Mouse (Mus musculus): ENCODE data around the gene Ago3. TPM values are rescaled to one million over a fixed set of nuclear protein-coding genes. Genes with fewer than 3 reads are reported as not detected.

Gene Ago3
- polyA plus RNA-seq, 1 experiment = 20.7 TPM

DNA sequence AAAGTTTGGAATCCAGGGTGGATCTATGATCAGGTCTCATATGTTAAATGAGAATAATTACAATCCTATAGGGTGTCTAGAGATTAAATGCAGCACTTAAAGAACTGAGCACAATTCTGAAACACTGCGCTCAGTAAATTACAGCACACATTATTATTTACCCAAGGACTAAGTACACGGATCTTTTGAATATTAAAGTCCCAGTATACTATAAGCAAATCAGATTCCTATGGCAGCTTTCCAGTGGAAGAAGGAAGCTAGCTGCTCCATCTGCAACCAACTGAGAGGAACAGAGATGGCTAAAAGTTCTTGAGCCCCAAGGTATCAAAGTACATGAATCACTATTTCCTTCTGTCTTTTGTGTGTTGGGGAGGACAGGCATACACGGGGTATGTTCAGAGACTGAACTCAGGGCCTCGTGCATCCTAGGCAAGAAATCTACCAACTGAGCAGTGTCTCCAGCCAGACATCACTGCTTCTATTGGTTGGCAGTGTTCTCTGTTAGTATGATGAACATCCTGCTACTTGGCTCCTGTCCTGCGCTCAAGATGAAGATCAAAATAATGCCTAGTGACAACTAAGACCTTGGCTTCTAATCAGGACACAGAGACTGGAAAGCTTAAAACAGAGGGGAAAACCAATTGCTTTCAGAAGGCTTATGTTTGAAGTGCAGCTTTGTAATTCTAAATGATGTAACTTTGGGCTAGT, 25.3 kb upstream of the Ago3 start:
- Histone ChIP-seq H3K4me3 (ENCODE audit: low read depth, low read length) (no peak overlapping the region), H3K36me3 (ENCODE audit: control insufficient read depth, insufficient read depth, low read length, poor library complexity, severe bottlenecking) (peaks cover 62% of the 10 kb centered on the region), H3K9ac (ENCODE audit: low read depth, poor library complexity, severe bottlenecking) (no peak overlapping the region), H3K27me3 (ENCODE audit: control insufficient read depth, insufficient read depth, low read length, poor library complexity, severe bottlenecking) (no peaks in the 10 kb centered on the region), H3K4me1 (ENCODE audit: control insufficient read depth, insufficient read depth, low read length) (peaks cover 2% of the 10 kb centered on the region), H3K9me3 (replicated peaks; ENCODE audit: control insufficient read depth, insufficient read depth, low read length, poor library complexity, severe bottlenecking) (peaks cover 18% of the 10 kb centered on the region), H3K27ac (ENCODE audit: insufficient read depth, low read length) (no peak overlapping the region)
- TF ChIP-seq EP300 (IDR thresholded peaks at IDR 0.05; ENCODE audit: insufficient read depth, low read depth, low read length) (no peak), CTCF (IDR thresholded peaks at IDR 0.05; ENCODE audit: low read depth, low read length) (no peak), POLR2A (IDR thresholded peaks at IDR 0.05; ENCODE audit: insufficient read depth, low read length) (no peak)

GRCm38 (mm10) chr4:126450268-126450667, 20.9 kb upstream of the Ago3 start:
- Histone ChIP-seq H3K27me3 (ENCODE audit: control insufficient read depth, insufficient read depth, low read length, poor library complexity, severe bottlenecking) (no peaks in the 10 kb centered on the region), H3K27ac (ENCODE audit: insufficient read depth, low read length) (peak overlapping the region; percentile 25; the same call in 1 of the 2 replicates), H3K36me3 (ENCODE audit: control insufficient read depth, insufficient read depth, low read length, poor library complexity, severe bottlenecking) (peaks cover 44% of the 10 kb centered on the region), H3K4me1 (ENCODE audit: control insufficient read depth, insufficient read depth, low read length) (no peaks in the 10 kb centered on the region), H3K9ac (ENCODE audit: low read depth, poor library complexity, severe bottlenecking) (no peak overlapping the region), H3K4me3 (ENCODE audit: low read depth, low read length) (no peak overlapping the region), H3K9me3 (replicated peaks; ENCODE audit: control insufficient read depth, insufficient read depth, low read length, poor library complexity, severe bottlenecking) (peaks cover 18% of the 10 kb centered on the region)
- no peak for TF ChIP-seq CTCF (IDR thresholded peaks at IDR 0.05; ENCODE audit: low read depth, low read length)
- no peak for TF ChIP-seq POLR2A (IDR thresholded peaks at IDR 0.05; ENCODE audit: insufficient read depth, low read length)
- TF ChIP-seq EP300 (IDR thresholded peaks at IDR 0.05; ENCODE audit: insufficient read depth, low read depth, low read length) = peak; percentile 62

DNA sequence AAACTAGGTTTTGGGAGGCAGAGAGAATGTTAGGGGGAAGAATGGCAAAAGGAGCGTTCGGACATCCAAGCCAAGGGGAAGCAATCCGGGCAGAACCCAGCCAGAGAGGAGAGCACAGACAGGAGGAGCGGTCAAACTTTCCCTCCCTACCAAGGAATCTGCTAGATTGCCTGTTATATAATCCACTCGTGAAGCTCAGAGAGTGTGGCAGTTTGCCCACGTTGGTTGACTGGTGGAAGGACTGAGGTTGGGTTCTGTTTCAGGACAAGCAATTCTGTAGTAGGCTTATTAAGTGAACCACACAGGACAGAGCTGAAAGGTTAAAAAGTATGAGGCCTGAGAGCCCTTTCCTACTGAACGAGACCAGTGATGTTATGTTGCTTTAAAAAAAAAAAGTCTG, 17.8 kb upstream of the Ago3 start:
- TF ChIP-seq POLR2A (IDR thresholded peaks at IDR 0.05; ENCODE audit: insufficient read depth, low read length) = no peak
- TF ChIP-seq CTCF (IDR thresholded peaks at IDR 0.05; ENCODE audit: low read depth, low read length) = no peak
- TF ChIP-seq EP300 (IDR thresholded peaks at IDR 0.05; ENCODE audit: insufficient read depth, low read depth, low read length) = no peak
- Histone ChIP-seq H3K4me3 (ENCODE audit: low read depth, low read length) (no peak overlapping the region), H3K4me1 (ENCODE audit: control insufficient read depth, insufficient read depth, low read length) (no peaks in the 10 kb centered on the region), H3K27ac (ENCODE audit: insufficient read depth, low read length) (no peak overlapping the region), H3K9ac (ENCODE audit: low read depth, poor library complexity, severe bottlenecking) (no peak overlapping the region), H3K27me3 (ENCODE audit: control insufficient read depth, insufficient read depth, low read length, poor library complexity, severe bottlenecking) (no peaks in the 10 kb centered on the region), H3K9me3 (replicated peaks; ENCODE audit: control insufficient read depth, insufficient read depth, low read length, poor library complexity, severe bottlenecking) (0 out of 2 replicates have a peak, but pooled peaks cover 7% of the 10 kb centered on the region), H3K36me3 (ENCODE audit: control insufficient read depth, insufficient read depth, low read length, poor library complexity, severe bottlenecking) (peaks cover 25% of the 10 kb centered on the region)

GRCm38 (mm10) chr4:126444528-126444927, 15.2 kb upstream of the Ago3 start:
- Histone ChIP-seq H3K4me1 (ENCODE audit: control insufficient read depth, insufficient read depth, low read length) (no peaks in the 10 kb centered on the region), H3K9me3 (replicated peaks; ENCODE audit: control insufficient read depth, insufficient read depth, low read length, poor library complexity, severe bottlenecking) (no peaks in the 10 kb centered on the region), H3K27me3 (ENCODE audit: control insufficient read depth, insufficient read depth, low read length, poor library complexity, severe bottlenecking) (no peaks in the 10 kb centered on the region), H3K27ac (ENCODE audit: insufficient read depth, low read length) (no peak overlapping the region), H3K9ac (ENCODE audit: low read depth, poor library complexity, severe bottlenecking) (no peak overlapping the region), H3K36me3 (ENCODE audit: control insufficient read depth, insufficient read depth, low read length, poor library complexity, severe bottlenecking) (peaks cover 31% of the 10 kb centered on the region), H3K4me3 (ENCODE audit: low read depth, low read length) (no peak overlapping the region)
- TF ChIP-seq EP300 (IDR thresholded peaks at IDR 0.05; ENCODE audit: insufficient read depth, low read depth, low read length) (no peak), CTCF (IDR thresholded peaks at IDR 0.05; ENCODE audit: low read depth, low read length) (no peak), POLR2A (IDR thresholded peaks at IDR 0.05; ENCODE audit: insufficient read depth, low read length) (no peak)

- no peak overlapping the region for H3K27ac ChIP-seq (ENCODE audit: insufficient read depth, low read length)
- peaks cover 27% of the 10 kb centered on the region for H3K36me3 ChIP-seq (ENCODE audit: control insufficient read depth, insufficient read depth, low read length, poor library complexity, severe bottlenecking)
- H3K9ac ChIP-seq (ENCODE audit: low read depth, poor library complexity, severe bottlenecking) = no peak overlapping the region
- no peak overlapping the region for H3K4me3 ChIP-seq (ENCODE audit: low read depth, low read length)
- no peaks in the 10 kb centered on the region for H3K27me3 ChIP-seq (ENCODE audit: control insufficient read depth, insufficient read depth, low read length, poor library complexity, severe bottlenecking)
- no peak for TF ChIP-seq POLR2A (IDR thresholded peaks at IDR 0.05; ENCODE audit: insufficient read depth, low read length)
- TF ChIP-seq EP300 (IDR thresholded peaks at IDR 0.05; ENCODE audit: insufficient read depth, low read depth, low read length) = no peak
- no peak for TF ChIP-seq CTCF (IDR thresholded peaks at IDR 0.05; ENCODE audit: low read depth, low read length)
- no peaks in the 10 kb centered on the region for H3K4me1 ChIP-seq (ENCODE audit: control insufficient read depth, insufficient read depth, low read length)
- H3K9me3 ChIP-seq (replicated peaks; ENCODE audit: control insufficient read depth, insufficient read depth, low read length, poor library complexity, severe bottlenecking) = no peaks in the 10 kb centered on the region
These were observed 8.9 kb upstream of the Ago3 start for GRCm38 (mm10) chr4:126438261-126438660.

GRCm38 (mm10) chr4:126436268-126436667, 6.9 kb upstream of the Ago3 start:
- TF ChIP-seq POLR2A (IDR thresholded peaks at IDR 0.05; ENCODE audit: insufficient read depth, low read length) (no peak), EP300 (IDR thresholded peaks at IDR 0.05; ENCODE audit: insufficient read depth, low read depth, low read length) (no peak), CTCF (IDR thresholded peaks at IDR 0.05; ENCODE audit: low read depth, low read length) (no peak)
- H3K27ac ChIP-seq (ENCODE audit: insufficient read depth, low read length) = no peak overlapping the region
- no peaks in the 10 kb centered on the region for H3K27me3 ChIP-seq (ENCODE audit: control insufficient read depth, insufficient read depth, low read length, poor library complexity, severe bottlenecking)
- H3K4me1 ChIP-seq (ENCODE audit: control insufficient read depth, insufficient read depth, low read length) = no peaks in the 10 kb centered on the region
- H3K9ac ChIP-seq (ENCODE audit: low read depth, poor library complexity, severe bottlenecking) = no peak overlapping the region
- no peaks in the 10 kb centered on the region for H3K9me3 ChIP-seq (replicated peaks; ENCODE audit: control insufficient read depth, insufficient read depth, low read length, poor library complexity, severe bottlenecking)
- peaks cover 18% of the 10 kb centered on the region for H3K36me3 ChIP-seq (ENCODE audit: control insufficient read depth, insufficient read depth, low read length, poor library complexity, severe bottlenecking)
- H3K4me3 ChIP-seq (ENCODE audit: low read depth, low read length) = no peak overlapping the region
